In the genomic region with DNA sequence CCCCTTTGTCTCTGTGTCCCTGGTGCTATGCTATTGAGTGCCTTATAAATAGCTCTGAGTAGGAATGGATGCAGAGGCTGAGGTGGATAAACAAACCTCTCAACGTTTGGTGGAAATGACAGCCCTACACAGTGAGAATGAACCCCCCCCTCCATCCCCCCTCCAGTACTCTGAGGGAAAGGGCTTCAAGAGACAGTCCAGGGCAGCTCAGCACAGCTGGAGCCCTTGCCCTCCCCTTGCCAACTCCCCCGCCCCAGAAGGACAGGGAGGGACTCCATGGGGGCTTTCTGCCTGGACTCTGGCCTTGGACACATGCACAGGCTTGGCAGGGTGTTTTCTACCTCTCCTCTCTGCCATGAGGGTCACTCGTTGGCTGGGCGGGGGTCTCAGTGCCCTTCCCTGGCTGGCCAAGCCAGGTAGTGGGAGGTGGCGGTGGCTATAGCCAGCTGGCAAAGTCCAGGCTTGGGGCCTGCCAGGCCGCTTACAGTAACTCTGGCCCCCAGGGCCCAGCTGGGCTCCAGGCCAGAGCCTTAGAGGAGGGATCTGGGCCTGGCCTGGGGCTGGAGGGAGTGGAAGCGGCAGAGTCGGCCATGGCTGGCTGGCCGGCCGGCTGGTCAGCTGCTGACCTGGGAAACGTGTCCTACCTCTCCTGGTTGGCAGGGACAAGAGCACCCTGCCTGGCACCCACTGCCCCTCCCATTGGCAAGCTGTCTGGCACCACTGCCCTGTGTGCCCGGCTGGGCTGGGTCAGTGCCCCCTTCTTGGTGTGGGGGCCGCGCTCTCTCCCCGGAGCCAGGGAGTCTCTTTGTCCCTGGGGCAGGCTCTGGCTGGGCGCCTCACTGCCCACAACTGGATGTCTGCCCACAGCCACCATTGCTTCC, we compare ENCODE assay signal across 8 mouse cellular contexts. TPM values are rescaled to one million over a fixed set of nuclear protein-coding genes. Genes with fewer than 3 reads are reported as not detected.
A peak's percentile ranks its signal among the peaks of the same experiment; 100 is the strongest.
DNase-seq lines count a peak whose midpoint lies in the region; ATAC-seq and TF ChIP-seq lines count a peak whose summit lies in the region.

No protein-coding gene starts in this region.

- H3K4me1 ChIP-seq in liver, adult 2 months (ENCODE audit: control insufficient read depth, insufficient read depth, low read length) = peaks cover 54% of the 10 kb centered on the region
- peaks cover 58% of the 10 kb centered on the region for H3K4me1 ChIP-seq in liver, embryonic 11.5 days (replicated peaks; ENCODE audit: control insufficient read depth, insufficient read depth, low read length)
- H3K4me1 ChIP-seq in lung, embryonic 15.5 days = peaks cover 83% of the 10 kb centered on the region
- peaks cover 82% of the 10 kb centered on the region for H3K4me1 ChIP-seq in stomach, embryonic 16.5 days (ENCODE audit: control insufficient read depth, insufficient read depth, low read length)

- H3K9ac ChIP-seq in liver, adult 2 months (ENCODE audit: low read depth, low read length) = peak overlapping the region; percentile 58
- H3K9ac ChIP-seq in liver, embryonic 11.5 days (ENCODE audit: low read depth, low read length) = no peak overlapping the region; the same call in 1 of the 2 replicates
- H3K9ac ChIP-seq in lung, embryonic 15.5 days = peak overlapping the region; percentile 29; the same call in 1 of the 2 replicates
- H3K9ac ChIP-seq in stomach, embryonic 16.5 days (ENCODE audit: low read length) = peak overlapping the region; percentile 59

- ATAC-seq in liver, embryonic 11.5 days (replicated peaks; ENCODE audit: low FRiP score) = no peak
- peak; percentile 62; the same call in 1 of the 2 replicates for ATAC-seq in lung, embryonic 15.5 days (ENCODE audit: borderline replicate concordance, extremely low read depth, low FRiP score, low TSS enrichment)
- ATAC-seq in stomach, embryonic 16.5 days (ENCODE audit: insufficient read depth, low FRiP score) = peak; percentile 51

- no peaks in the 10 kb centered on the region for H3K9me3 ChIP-seq in liver, embryonic 11.5 days (ENCODE audit: control insufficient read depth, low read length)
- no peaks in the 10 kb centered on the region for H3K9me3 ChIP-seq in lung, embryonic 15.5 days
- no peaks in the 10 kb centered on the region for H3K9me3 ChIP-seq in stomach, embryonic 16.5 days (replicated peaks; ENCODE audit: control insufficient read depth, low read length)

- TF ChIP-seq POLR2A in liver, adult 2 months (IDR thresholded peaks at IDR 0.05; ENCODE audit: extremely low read depth, insufficient read depth, low read length) = 0 out of 2 replicates have a peak, but pooled peaks have one; percentile 14

- H3K27me3 ChIP-seq in liver, adult 2 months (ENCODE audit: control insufficient read depth, insufficient read depth, low read length) = no peaks in the 10 kb centered on the region
- 0 out of 2 replicates have a peak, but pooled peaks cover 2% of the 10 kb centered on the region for H3K27me3 ChIP-seq in liver, embryonic 11.5 days (replicated peaks; ENCODE audit: control insufficient read depth, insufficient read depth, low read length)
- H3K27me3 ChIP-seq in lung, embryonic 15.5 days = no peaks in the 10 kb centered on the region
- H3K27me3 ChIP-seq in stomach, embryonic 16.5 days (ENCODE audit: control insufficient read depth, insufficient read depth, low read length) = no peaks in the 10 kb centered on the region

- H3K4me2 ChIP-seq in liver, embryonic 11.5 days = no peak overlapping the region
- peak overlapping the region; percentile 26; the same call in 1 of the 2 replicates for H3K4me2 ChIP-seq in lung, embryonic 15.5 days
- peak overlapping the region; percentile 27; the same call in 1 of the 2 replicates for H3K4me2 ChIP-seq in stomach, embryonic 16.5 days (ENCODE audit: low read depth, low read length)

- no peak overlapping the region; the same call in 1 of the 2 replicates for H3K4me3 ChIP-seq in liver, adult 2 months (ENCODE audit: insufficient read depth, low read depth, low read length)
- no peak overlapping the region for H3K4me3 ChIP-seq in liver, embryonic 11.5 days (ENCODE audit: low read depth, low read length)
- H3K4me3 ChIP-seq in lung, embryonic 15.5 days = 0 out of 2 replicates have a peak overlapping the region, but pooled peaks have one; percentile 1
- 0 out of 2 replicates have a peak overlapping the region, but pooled peaks have one; percentile 10 for H3K4me3 ChIP-seq in stomach, embryonic 16.5 days (replicated peaks; ENCODE audit: low read length)

- peaks cover 14% of the 10 kb centered on the region; the same call in 1 of the 2 replicates for H3K79me2 ChIP-seq in liver, adult 2 months (ENCODE audit: control insufficient read depth, insufficient read depth, low read length)

- H3K27ac ChIP-seq in liver, adult 2 months (replicated peaks; ENCODE audit: insufficient read depth, low read depth, low read length) = peak overlapping the region; percentile 85
- no peak overlapping the region for H3K27ac ChIP-seq in liver, embryonic 11.5 days (ENCODE audit: low read depth, low read length)
- H3K27ac ChIP-seq in lung, embryonic 15.5 days = peak overlapping the region; percentile 86
- peak overlapping the region; percentile 91 for H3K27ac ChIP-seq in stomach, embryonic 16.5 days (ENCODE audit: low read length)

- WGBS in liver, adult 2 months = 16% methylated on average over 16 of the region's 16 CpGs
- WGBS in liver, embryonic 11.5 days = 80% methylated on average over 16 of the region's 16 CpGs
- WGBS in lung, embryonic 15.5 days = 43% methylated on average over 16 of the region's 16 CpGs
- 51% methylated on average over 16 of the region's 16 CpGs for WGBS in stomach, embryonic 16.5 days

- H3K36me3 ChIP-seq in liver, adult 2 months (ENCODE audit: control insufficient read depth, insufficient read depth, low read length) = no peaks in the 10 kb centered on the region
- peaks cover 5% of the 10 kb centered on the region; the same call in 1 of the 2 replicates for H3K36me3 ChIP-seq in liver, embryonic 11.5 days (ENCODE audit: control insufficient read depth, insufficient read depth, low read length)
- peaks cover 6% of the 10 kb centered on the region for H3K36me3 ChIP-seq in lung, embryonic 15.5 days
- H3K36me3 ChIP-seq in stomach, embryonic 16.5 days (ENCODE audit: control insufficient read depth, insufficient read depth, low read length) = no peaks in the 10 kb centered on the region; the same call in 1 of the 2 replicates

- no peak for TF ChIP-seq CTCF in liver, adult 2 months (IDR thresholded peaks at IDR 0.05; ENCODE audit: low read depth, low read length)

- DNase-seq in liver, adult 2 months (ENCODE audit: extremely low read depth, low read depth, low spot score) = peak; percentile 96
- no peak for DNase-seq in liver, embryonic 11.5 days (ENCODE audit: low spot score)
- DNase-seq in cerebellum, postnatal 36 days = peak; percentile 75 to 82
- DNase-seq in heart, adult 8-10 months (ENCODE audit: low spot score) = peak; percentile 90
- peak; percentile 91 for DNase-seq in kidney, adult 18-20 months
- no peak for DNase-seq in embryo, embryonic 10 days (ENCODE audit: low spot score)

RNA-seq across cellular contexts. Expression of a gene that starts 23.6 kb away (rescaled TPM):
- total RNA-seq in liver, adult 2 months (2014; rRNA removed) = 3.7 and 4.5 TPM in 2 replicates
- polyA plus RNA-seq in liver, adult 2 months (2012; rRNA removed) = 14.1 and 14.6 TPM in 2 replicates
- polyA plus RNA-seq in liver, embryonic 11.5 days (2014; fragmentation: Nextera tagmentation; extraction: Ambion mirVana) = 18.6 and 20.1 TPM in 2 replicates
- total RNA-seq in heart, adult 8-10 months (2022) = 10 to 100 TPM; 10.8 to 13.5 (median 11.9) TPM
- polyA plus RNA-seq in lung, embryonic 15.5 days (2015; fragmentation: Nextera tagmentation; extraction: Ambion mirVana) = 36.5 and 38.4 TPM in 2 replicates
- 28.8 and 30.1 TPM in 2 replicates for polyA plus RNA-seq in stomach, embryonic 16.5 days (2015; fragmentation: Nextera tagmentation; extraction: Ambion mirVana)

RNA-seq across cellular contexts. Expression of a gene that starts 31.6 kb away (rescaled TPM):
- total RNA-seq in liver, adult 2 months (2014; rRNA removed) = not detected in 2 replicates
- 0.11 TPM in 1 of 2 replicates, not detected in the other for polyA plus RNA-seq in liver, adult 2 months (2012; rRNA removed)
- polyA plus RNA-seq in liver, embryonic 11.5 days (2014; fragmentation: Nextera tagmentation; extraction: Ambion mirVana) = 0.21 and 0.22 TPM in 2 replicates
- total RNA-seq in heart, adult 8-10 months (2022) = under 1 TPM in 1 of 4 experiments, not detected in 3; 0.44 TPM
- 0.20 and 0.61 TPM in 2 replicates for polyA plus RNA-seq in lung, embryonic 15.5 days (2015; fragmentation: Nextera tagmentation; extraction: Ambion mirVana)
- polyA plus RNA-seq in stomach, embryonic 16.5 days (2015; fragmentation: Nextera tagmentation; extraction: Ambion mirVana) = 0.44 TPM in 1 of 2 replicates, not detected in the other

RNA-seq across cellular contexts. Expression of a gene that starts 43.7 kb away (rescaled TPM):
- 0.09 and 0.20 TPM in 2 replicates for total RNA-seq in liver, adult 2 months (2014; rRNA removed)
- polyA plus RNA-seq in liver, adult 2 months (2012; rRNA removed) = 0.07 TPM in 1 of 2 replicates, not detected in the other
- polyA plus RNA-seq in liver, embryonic 11.5 days (2014; fragmentation: Nextera tagmentation; extraction: Ambion mirVana) = 96.3 and 114 TPM in 2 replicates
- total RNA-seq in heart, adult 8-10 months (2022) = under 1 TPM; 0.16 to 0.49 (median 0.25) TPM
- 41.3 and 42.5 TPM in 2 replicates for polyA plus RNA-seq in lung, embryonic 15.5 days (2015; fragmentation: Nextera tagmentation; extraction: Ambion mirVana)
- 26.9 and 28.1 TPM in 2 replicates for polyA plus RNA-seq in stomach, embryonic 16.5 days (2015; fragmentation: Nextera tagmentation; extraction: Ambion mirVana)

Comparison
In these comparisons a context has a peak if more than half of its experiments do, and no peak if none do; other contexts are left out.
1. DNase-seq: peak in liver, adult 2 months (single experiment), cerebellum, postnatal 36 days (2 of 2), heart, adult 8-10 months (single experiment) and kidney, adult 18-20 months (single experiment); none in liver, embryonic 11.5 days (single experiment) and embryo, embryonic 10 days (single experiment).
2. RNA of a gene that starts 43.7 kb away (polyA plus RNA-seq): 96.3 to 114 TPM in liver, embryonic 11.5 days, 41.3 to 42.5 TPM in lung, embryonic 15.5 days and 26.9 to 28.1 TPM in stomach, embryonic 16.5 days; 0.07 TPM in liver, adult 2 months; every median in the first group is over 10 times any median in the second.
3. H3K4me3 ChIP-seq: peak in lung, embryonic 15.5 days (single experiment) and stomach, embryonic 16.5 days (single experiment); none in liver, adult 2 months (single experiment) and liver, embryonic 11.5 days (single experiment).